ENCODE assay signal across 12 mouse cellular contexts in genomic region chr10:89868836-89869235, GRCm38 (mm10). TPM values are rescaled to one million over a fixed set of nuclear protein-coding genes. Genes with fewer than 3 reads are reported as not detected.
"Had no signal": no experiment of that assay in that cellular context is flagged by ENCODE, and none has a peak within 500 bp of the region (broad histone marks: within the 10 kb centered on the region; RNA-seq: fewer than 3 reads in every experiment).

No protein-coding gene starts in this region.

- DNase-seq: liver, postnatal 0 days; lung, adult 2 months; lung, postnatal 14 days; lung, postnatal 36 days; right cerebral cortex, postnatal 14 days; thymus, adult 2 months; thymus, postnatal 25 days; thymus, postnatal 4 days had no signal

- ATAC-seq: liver, postnatal 0 days; lung, postnatal 0 days; midbrain, embryonic 13.5 days; midbrain, embryonic 15.5 days had no signal

RNA-seq across cellular contexts. Expression of gene Anks1b, which starts 4.5 kb away (rescaled TPM):
- total RNA-seq: monocyte, adult 5-6 weeks had no signal
